Mouse (Mus musculus) granulocyte monocyte progenitor cell, adult 5-6 weeks (primary cell): Measurements from ENCODE around the gene Wdr20rt. TPM values are rescaled to one million over a fixed set of nuclear protein-coding genes. Genes with fewer than 3 reads are reported as not detected.
A peak's percentile ranks its signal among the peaks of the same experiment; 100 is the strongest.
"Not testable (repeated sequence)": the region's sequence is repeated elsewhere in the genome, so short reads cannot be mapped to it uniquely, and the experiment has no call there.

Source experiments
- ATAC-seq: replicated peaks from 2 replicates; pipeline ENCODE4 v1.8.0; 2016; ENCODE audit warnings: mild to moderate bottlenecking, moderate TSS enrichment, inconsistent platforms; ENCODE audit not compliant: poor library complexity, severe bottlenecking
- total RNA-seq, 2 experiments: library from RNA; stranded (forward) in 1 of 2; stranded (reverse) in 1 of 2; fragments of 200-712, 200-1000 nt in 1 of 2; fragments of >200 nt in 1 of 2; fragmentation: Nextera tagmentation in 1 of 2; gene quantifications; 2 replicates each; pipeline ENCODE4 v1.2.3; 2014 to 2017

The Wdr20rt gene
- total RNA-seq (2014; fragmentation: Nextera tagmentation) (not detected in 2 replicates), total RNA-seq (2017) (not detected in 2 replicates)

GRCm38 (mm10) chr12:65225467-65225945 lies at the start of gene Wdr20rt:
Gene Wdr20rt (plus strand): TSS chr12:65225517.
- no peak for ATAC-seq

DNA sequence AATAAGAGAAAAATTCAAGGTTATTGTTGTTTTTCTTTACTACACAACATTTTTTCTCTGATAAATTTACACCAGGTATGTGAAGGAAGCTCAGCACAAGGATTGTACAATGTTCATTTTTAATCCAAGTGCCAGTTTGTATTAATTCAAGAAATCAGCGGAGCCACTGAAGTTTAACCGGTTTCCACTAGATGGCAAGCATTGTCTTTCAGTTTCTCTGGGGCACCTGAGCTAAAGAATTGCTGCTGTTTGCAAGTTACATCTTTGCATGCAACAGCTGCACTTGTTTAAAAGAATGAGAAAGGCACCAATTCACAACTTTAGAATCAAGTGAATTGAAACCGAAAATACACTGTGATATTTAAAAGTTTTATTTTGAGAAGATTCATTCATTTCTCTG lies 38.0 kb upstream of the Wdr20rt start:
- ATAC-seq: no peak

DNA sequence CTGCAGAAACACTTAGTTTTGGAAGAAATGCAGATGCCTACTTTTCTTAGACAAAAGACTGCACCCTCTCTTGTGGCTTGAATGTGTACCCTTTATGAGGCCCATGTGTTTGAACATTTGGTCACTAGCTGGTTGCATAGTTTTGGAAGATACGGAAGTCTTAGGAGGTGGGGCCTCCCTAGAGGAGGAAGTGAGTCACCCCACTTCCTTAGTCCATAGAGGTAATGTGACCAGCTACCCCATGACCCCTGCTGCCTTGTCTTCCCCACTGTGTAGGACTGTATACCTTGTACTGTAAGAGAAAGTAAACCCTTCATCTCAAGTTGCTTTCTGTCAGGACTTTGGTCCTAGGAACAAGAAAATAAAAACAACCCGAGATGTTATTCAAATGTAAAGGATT lies 36.1 kb upstream of the Wdr20rt start:
- ATAC-seq: peak; percentile 30; the same call in 1 of the 2 replicates

GRCm38 (mm10) chr12:65194003-65194530 lies 31.2 kb upstream of the Wdr20rt start:
- no peak for ATAC-seq

GRCm38 (mm10) chr12:65201812-65202211 lies 23.5 kb upstream of the Wdr20rt start:
- no peak for ATAC-seq

DNA sequence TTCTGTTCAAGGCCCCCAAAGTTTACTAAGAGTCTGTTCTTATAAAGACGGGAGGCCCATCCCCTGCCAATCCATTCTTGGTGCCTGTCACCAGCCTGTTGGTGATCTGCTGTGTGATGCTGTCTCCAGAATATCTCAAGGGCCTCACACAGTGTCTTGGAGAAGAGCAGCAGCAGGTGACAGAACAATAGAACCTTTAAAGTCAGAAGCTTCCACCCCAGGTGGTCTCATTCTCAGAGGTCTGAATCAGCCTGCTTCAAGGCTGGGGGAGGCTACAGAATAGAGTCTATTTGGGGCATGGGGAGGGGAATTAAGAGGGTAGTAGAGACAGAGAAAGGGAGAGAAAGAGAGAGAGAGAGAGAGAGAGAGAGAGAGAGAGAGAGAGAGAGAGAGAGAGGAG lies 18.9 kb upstream of the Wdr20rt start:
- ATAC-seq: no peak

GRCm38 (mm10) chr12:65216404-65216840 lies 8.9 kb upstream of the Wdr20rt start:
- ATAC-seq: no peak

GRCm38 (mm10) chr12:65228628-65229027 lies 3.3 kb downstream of the Wdr20rt start:
- ATAC-seq: no peak

- ATAC-seq: no peak
Observed at GRCm38 (mm10) chr12:65229041-65229440, 3.7 kb downstream of the Wdr20rt start.

DNA sequence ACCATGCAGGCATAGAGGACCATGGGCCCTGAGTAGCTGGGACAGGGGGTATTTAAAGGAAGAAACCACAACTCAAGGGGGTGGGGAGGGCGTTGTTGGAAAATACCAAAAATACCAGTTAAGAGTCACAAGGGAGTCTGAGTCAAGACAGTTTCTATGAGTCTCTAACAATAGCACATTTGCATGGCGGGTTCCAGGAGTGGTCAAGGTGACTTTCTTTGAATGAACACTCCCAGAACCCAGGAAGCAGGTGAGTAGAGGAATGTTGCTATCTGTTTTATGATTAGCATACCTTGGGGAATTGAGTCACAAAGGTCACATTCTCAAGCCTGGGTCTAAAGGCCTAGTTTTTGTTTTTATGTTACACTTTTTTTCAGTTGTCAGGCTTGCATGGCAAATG lies 7.5 kb downstream of the Wdr20rt start:
- ATAC-seq: not testable (repeated sequence)

- ATAC-seq: no peak
Observed at GRCm38 (mm10) chr12:65250116-65250738, 24.9 kb downstream of the Wdr20rt start.

DNA sequence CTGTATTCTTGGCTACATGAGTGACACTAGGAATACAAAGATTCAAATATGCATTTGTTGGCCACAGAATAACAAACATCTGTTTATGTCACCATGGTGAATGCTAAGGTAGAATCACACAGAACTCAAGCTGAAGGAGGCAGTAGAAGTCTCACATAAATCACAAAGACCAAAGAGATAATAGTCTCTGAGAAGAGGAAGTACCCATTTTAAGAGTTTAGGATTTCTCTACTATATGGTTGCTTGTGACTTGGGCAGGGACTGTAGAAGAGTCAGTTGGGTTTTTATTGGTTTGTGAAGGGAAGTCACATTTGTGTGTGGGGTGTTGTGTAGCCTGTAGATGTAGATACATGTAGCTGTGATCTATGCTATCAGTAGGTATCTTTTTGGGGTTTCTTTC lies 31.6 kb downstream of the Wdr20rt start:
- ATAC-seq: no peak

DNA sequence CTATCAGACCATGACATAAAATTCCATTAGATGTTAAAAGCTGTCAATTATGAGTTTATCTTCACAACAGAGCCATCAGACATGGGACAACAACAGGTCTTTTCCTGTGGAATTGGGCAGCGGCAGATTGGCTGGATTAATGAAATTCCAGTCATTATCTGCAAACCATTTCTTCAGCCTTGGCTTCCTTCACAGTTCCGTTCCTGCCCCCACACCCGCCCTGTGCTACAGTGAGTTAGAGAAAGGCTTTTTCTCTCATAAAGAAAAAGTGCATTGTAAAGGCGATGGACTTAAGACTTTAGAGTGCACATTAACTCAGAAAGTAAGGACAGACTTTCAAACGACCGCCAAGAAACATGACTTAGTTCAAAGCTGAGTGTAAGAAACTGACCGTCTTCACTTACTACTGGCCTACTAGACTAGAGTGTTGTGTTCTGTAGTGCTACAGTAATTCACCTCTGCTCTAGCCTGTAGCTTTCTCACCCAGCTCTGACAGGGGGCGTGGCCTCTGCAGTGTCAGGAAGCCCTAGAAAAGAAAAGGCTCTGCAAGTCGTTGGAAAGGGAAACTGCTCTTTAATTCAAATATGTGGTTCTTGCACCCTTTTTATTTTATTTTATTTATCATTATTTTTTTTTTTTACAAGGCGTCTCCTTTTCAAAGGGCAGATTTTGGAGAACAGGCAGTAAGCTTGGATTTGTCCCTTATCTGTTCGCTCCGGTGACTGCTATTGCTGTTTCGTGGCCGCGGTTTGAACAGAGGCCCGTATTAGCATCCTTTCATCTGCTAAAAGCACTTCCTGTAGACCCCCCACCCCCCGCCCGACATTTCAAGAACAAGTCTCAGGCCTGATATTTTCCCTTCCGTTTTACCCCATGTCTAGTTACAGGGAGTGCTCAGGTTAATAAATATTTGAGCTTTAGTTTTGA lies 33.2 kb downstream of the Wdr20rt start:
- peak; percentile 66; the same call in 1 of the 2 replicates for ATAC-seq

DNA sequence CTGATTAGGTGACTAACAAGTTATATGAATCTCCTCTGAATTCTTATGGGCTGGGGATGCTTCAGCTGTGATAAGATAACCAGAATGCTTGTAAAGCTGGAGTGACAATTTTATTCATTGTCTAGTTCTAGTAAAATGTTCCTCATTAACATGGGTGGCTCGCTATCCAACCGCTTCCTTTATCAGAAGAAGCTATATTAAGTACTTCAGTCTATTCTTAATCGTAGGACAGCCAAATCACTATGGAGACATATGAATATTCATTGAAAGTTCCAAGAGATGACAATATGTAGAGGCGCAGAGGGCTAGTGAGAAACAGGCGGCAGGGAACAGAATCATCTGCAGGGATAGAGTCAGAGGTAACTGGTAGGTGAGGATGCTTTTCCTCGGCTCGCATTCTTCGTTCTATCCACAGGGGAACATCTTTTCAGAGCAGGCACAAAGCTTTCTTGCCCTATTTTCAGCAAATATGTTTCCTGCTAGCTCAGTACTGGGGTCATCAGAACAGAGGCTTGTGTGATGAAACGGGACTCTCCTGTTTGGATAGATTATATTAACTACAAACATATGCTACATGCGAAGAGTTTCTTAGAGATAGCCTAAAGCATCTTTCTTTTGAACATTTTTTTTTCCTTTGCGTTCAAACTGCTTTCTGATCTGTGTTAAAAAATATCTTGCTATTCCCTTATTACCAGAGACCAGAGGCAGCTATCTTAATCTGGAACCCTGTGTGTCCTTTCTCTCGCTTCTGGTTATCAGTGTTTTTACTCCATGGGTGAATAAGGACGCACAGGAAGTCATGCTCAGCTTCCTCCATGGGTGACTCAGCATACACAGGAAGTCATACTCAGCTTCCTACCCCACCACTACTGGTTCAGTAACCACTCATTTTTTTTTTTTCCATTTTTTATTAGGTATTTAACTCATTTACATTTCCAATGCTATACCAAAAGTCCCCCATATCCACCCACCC lies 34.1 kb downstream of the Wdr20rt start:
- ATAC-seq: peak; percentile 50; the same call in 1 of the 2 replicates

DNA sequence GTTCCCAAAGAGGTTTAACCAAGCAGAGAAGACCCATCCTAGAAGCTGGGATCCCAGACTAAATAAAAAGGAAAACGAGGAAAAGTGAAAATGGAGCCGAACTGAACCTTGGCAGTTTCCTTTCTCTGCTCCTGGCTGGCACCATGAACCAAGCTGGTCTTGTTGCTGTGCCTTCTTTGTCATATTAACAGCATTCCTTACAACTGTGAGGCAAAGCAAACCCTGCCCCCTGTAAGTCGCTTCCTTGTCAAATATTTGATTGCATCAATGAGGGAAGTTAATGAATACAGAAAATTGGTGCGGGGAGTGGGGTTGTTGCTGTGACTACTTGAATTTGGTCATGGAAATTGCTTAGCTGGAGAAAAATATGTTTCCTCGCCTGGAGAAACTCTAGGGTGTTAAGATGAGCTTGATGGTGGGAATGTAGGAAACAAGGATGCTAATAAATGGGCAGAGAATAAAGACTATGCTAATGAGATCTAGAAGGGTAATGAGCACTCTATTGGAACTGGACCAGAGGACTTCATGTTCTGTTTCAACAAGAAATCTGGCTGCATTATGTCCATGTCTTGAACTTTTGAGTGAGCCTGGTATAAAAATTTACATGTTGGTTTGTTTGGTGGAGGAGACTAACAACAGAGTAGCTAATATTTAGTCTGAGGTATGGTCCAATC lies 43.1 kb downstream of the Wdr20rt start:
- ATAC-seq: no peak

DNA sequence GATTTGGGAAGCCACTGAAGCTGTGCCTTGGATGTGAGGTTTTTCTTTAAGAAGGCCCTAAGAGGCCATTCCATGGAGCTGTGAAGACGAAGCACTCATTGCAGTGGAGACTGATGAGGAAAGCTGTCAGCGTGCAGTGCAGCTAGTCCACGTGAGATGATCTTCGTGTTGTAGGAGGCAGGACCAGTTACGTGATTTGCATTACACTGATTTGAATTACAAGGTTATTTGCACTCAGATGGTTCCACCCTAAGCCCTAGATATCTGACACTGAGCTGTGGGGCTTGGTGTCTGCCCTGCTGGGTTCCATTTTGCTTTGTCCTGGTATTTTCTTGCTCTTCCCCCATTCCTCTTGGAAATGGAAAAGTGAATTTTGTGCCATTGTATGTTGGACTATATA lies 44.1 kb downstream of the Wdr20rt start:
- ATAC-seq: no peak

DNA sequence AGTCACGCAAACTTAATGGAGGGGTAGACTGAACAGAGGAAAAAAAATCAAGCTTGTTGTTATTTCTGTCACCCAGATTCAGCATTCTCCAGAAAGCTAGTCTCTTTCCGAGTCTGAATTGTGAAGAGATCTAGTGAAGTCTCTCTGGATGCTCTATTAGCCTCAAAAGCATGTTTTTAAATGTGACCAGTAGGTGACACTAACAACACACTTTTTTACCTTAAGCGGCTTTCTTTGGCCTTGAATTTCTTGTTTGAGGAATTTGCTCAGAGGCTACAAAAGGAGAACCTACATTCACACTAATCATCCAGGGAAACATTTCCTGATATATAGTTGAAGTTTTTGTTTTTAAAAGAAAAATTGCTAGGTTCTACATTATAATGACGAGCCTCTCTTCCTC lies 48.5 kb downstream of the Wdr20rt start:
- no peak for ATAC-seq
